Mouse (Mus musculus) skeletal muscle tissue, adult 2 months (tissue): ENCODE results near the gene Adam15.

Experiments used
- DNase-seq: peaks from one replicate; pipeline ENCODE4 v3.0.0-alpha.2; 2012; ENCODE audit warnings: low read depth, low spot score

The Adam15 gene

DNA sequence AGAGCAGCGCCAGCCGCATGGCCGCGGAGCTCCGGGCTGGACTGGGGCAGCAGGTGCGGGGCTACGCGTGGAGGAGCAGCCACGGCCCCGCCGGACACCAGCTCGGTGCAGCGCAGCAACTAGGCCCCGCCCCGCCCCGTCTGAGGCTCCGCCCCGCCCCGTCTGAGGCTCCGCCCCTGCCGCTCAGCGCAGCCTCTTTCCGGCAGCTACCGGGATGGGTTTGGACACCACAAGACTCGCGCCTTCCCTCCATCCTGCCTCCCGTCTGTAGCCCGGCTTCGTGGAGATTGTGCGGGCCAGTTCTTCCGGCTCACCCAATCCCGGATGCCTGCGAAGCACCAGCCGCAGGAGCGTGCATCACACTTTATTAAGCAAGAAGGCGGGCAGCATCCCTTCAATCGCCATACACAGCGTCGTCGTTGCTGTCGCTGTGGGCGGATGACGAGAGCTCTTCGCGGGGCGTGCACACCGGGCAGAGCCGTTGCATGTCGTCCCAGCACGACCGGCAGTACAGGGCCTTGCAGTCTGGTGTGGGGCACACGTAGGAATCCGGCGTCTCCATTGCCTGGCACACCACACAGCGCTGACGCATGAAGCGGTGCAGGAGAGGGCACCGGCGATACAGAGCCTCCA is at the start of gene Adam15:
Adam15 (minus strand) TSS at position 128 of the 633 bp plus-strand sequence.
- DNase-seq = peak; percentile 50

GRCm38 (mm10) chr3:89396654-89397005 is 46.8 kb upstream of the Adam15 start:
- no peak for DNase-seq

DNA sequence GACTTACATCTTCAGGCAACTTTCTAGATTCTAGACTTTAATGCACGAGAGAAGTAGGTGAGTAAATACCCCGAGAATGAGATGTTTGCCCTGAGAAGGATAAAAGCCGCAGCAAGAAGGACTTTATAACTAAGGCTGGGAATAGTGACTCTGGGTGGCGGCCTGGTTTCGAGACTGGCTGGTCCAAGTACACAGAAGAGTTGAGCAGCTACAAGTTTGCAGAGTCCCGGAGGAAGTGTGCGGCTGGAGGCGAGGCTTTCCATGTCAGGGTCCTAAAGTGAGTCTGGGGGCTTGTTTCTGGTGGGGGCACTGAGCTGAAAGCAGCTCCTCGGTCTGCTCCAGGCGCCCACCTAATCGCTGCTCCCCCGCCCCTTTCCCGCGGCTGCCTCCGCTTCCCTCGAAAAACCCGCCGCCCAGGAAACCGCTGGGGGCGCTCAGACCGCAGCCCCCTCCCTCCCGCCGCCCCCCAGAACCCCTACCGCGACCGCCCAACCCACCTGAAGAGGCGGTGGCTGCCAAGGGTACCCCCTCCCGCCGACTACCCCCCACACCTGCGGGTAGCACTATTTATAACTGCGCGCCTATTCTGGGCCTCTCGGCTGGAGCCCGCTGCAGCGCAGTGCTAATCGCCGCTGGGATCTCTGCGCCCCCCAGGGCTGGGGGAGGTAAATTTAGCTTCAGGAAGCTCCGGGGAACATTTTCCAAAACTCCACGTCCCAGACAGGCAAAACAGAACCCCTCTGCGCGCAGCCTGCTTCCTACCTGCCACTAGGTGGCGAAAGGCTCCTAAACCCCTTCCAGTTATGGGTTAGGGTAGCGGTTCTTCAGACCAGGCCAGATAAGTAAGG is 46.2 kb upstream of the Adam15 start:
- DNase-seq = no peak

DNA sequence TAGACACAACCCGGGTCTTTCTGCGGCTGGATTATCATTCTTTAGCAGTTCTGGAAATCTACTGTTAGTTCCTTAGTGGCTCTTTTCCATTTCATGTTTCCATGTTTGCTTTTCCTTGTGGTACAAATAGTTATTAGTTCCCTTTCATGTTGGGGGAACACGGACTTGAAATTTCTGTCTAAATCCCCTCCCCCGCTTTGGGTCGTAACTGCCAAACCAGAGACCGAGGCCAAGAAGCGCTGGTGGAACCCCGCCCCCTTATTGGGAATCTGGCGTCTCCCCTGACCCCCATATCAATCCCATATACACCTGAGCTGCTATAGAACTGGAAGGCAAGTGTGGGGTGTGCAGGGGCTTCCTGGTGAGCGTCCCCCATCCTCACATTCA is 45.6 kb upstream of the Adam15 start:
- DNase-seq = no peak

DNA sequence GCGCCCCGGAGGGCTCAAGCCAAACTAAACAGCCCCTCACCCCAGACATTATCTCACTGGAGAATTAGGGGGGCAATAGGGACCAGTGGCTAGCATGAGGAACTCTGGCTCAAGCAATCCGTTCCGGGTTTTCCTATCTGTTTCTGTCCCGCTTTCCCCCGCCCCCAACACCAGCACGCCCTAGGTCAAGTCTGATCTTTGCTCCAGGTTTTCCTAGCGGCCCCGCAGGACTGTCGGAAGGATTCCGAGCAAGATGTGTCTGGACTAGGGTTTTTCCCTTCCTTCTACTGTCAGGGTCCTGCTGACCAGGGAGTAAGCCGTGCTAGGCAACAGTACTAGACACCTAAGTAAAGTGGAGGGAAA is 45.1 kb upstream of the Adam15 start:
- peak; percentile 84 for DNase-seq

DNA sequence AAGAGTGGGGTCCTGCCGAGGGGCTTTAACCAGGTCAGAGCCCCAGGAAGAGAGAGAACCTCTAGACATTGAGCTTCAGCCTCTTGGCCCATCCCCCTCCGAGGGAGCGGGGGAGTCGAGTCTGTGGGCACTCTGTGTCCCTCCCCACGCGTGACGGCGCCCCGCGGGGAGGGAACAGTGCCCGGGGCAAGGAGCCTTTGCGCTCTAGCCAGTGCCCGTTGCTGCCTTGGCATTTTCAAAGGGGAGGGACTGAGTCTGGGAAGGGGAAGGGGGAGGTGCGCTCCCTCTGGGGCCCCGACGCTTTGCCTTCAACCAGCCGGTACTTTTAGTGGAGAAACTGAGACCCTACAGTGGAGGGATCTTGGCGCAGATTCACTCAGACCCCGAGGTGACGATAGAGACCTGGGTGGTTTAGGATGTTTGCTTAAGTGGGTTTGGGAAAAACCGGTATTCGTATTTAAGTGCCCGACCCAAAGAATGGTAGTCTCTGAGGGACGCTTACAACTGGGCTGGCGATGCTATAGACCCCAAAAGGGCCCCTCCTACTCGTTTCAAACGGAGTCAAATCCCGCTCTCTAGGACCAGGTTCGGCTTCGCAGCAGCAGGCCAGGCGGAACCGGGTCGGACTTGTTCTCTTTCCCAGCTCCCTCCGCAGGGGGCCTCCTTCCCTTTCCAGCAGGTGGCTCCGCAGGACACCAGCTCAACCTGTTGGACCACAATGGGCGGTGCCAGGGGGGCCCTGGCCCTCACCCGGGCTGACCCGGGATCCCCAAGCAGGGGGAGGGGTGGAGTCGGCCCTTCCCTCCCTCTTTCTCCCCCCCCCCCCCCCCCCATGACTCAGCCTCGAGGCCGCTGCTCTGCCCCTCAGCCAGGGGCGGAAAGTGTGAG is 44.5 kb upstream of the Adam15 start, which contains the start of gene Zbtb7b:
Zbtb7b (minus strand) TSS at position 771 of the 888 bp plus-strand sequence.
- peak; percentile 87 for DNase-seq

- DNase-seq = peak; percentile 97
Observed at GRCm38 (mm10) chr3:89393605-89394004, 43.8 kb upstream of the Adam15 start.

DNA sequence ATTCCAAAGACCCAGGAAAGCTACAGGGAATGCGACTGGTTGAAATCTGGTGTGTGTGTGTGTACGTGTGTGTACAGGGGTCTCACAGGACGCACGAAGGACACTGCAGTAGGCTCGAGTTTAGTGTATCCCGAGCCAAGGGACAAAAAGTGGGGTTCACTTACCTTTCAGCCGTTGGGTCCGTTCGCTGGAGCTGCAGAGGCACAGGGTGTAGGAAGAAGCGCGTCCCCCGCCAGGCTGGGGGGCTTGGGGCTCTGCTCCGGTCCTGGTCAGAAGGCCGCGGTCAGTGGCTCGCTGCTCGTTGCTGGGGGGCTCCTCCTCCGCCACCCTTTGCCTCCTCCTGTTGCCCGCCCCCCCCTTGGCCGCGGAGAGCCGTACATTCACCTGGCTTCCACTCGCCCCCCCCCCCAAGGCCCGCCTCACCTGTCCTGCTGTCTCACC is 43.1 kb upstream of the Adam15 start:
- DNase-seq = no peak

- DNase-seq = peak; percentile 78
Observed at GRCm38 (mm10) chr3:89391663-89392511, 42.1 kb upstream of the Adam15 start.

GRCm38 (mm10) chr3:89390699-89391662 is 41.2 kb upstream of the Adam15 start:
- DNase-seq = no peak

GRCm38 (mm10) chr3:89390111-89390515 is 40.3 kb upstream of the Adam15 start:
- peak; percentile 78 for DNase-seq

- no peak for DNase-seq
Observed at GRCm38 (mm10) chr3:89388901-89389740, 39.3 kb upstream of the Adam15 start.

- DNase-seq = peak; percentile 70
Observed at GRCm38 (mm10) chr3:89388134-89388881, 38.5 kb upstream of the Adam15 start.

DNA sequence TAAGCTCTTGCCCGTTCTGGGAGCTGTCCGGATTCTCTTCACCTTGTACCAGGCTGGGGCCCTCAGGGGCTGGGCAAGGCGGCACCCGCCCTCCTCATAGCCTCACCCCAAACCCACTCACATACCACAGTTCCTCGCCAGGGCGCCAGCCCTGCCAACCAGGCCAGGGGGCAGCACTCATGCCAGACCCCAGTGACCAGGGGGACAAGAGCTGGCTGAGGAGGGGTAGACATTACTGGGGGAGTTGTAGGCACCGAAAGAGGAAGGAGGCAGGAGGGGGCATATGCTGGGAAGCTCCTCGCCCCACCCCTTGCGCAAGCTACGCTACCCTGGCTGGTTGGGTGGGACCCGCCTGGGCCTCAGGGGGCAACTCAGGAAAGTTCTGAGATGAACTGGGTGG is 37.8 kb upstream of the Adam15 start:
- DNase-seq = no peak

DNA sequence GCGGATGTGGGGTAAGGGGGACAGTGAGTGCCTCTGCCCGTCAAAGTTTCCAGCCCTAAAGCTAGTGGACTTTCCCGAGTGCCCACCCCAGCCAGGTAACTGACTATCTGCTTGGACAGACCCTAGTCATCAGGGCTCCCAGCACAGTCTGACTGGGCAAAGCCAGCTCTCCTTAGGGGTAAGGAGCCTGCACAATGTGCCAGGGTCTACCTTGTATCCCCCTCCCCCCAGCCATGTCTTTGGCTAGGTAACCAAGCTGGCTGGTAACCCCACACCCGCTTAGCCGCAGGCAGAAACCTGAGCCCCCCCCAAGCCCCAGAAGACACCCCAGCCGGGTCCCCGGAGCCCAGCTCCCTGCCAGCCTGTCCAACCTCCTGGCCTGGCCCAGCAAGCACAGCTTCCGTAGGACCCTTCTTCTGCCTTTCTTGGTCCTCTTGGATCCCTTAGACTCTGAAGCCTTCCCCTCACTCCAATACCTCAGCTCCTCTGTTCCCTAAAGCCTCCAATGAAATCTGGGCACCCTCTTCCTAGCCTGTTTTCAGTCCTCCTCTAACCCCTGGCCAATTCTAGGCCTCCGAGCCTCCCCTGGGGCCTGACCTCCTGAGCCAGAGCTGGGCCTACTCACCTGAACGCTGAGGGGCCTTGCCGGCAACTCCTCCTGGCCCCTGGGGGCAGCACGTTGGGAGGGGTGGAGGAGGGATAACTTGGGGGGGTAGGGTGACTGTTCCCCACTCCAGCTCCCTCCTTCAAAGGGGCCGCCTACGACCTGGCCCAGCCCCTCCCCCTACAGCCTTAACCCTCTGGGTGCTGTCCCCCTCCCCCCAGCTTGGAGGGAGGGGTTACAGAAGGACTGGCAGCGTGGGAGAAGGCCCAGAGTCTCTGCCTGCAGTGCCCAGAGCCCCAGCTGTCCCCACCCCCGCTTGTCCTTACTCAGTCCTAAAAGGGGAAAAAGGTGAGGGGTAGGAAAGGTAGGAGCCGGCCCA is 36.9 kb upstream of the Adam15 start:
- DNase-seq = no peak

- no peak for DNase-seq
Observed at GRCm38 (mm10) chr3:89385451-89385850, 35.7 kb upstream of the Adam15 start.
